Mouse (Mus musculus) lung, postnatal 0 days (tissue): Measurements from ENCODE around the gene Trank1.

Experiments
- CTCF ChIP-seq: IDR thresholded peaks from 2 replicates; pipeline ENCODE4 v1.5.1; 2016; ENCODE audit warnings: antibody characterized with exemption, mild to moderate bottlenecking
- EP300 ChIP-seq: IDR thresholded peaks from 2 replicates; pipeline ENCODE4 v1.6.1; 2016; ENCODE audit warnings: antibody characterized with exemption, mild to moderate bottlenecking, control low read depth

GRCm38 (mm10) chr9:111382469-111382868, 70.9 kb downstream of the Trank1 start:
- TF ChIP-seq CTCF (no peak), EP300 (no peak)
